Mouse (Mus musculus): Measurements from ENCODE around the gene Nhlh2.

Gene Nhlh2

DNA sequence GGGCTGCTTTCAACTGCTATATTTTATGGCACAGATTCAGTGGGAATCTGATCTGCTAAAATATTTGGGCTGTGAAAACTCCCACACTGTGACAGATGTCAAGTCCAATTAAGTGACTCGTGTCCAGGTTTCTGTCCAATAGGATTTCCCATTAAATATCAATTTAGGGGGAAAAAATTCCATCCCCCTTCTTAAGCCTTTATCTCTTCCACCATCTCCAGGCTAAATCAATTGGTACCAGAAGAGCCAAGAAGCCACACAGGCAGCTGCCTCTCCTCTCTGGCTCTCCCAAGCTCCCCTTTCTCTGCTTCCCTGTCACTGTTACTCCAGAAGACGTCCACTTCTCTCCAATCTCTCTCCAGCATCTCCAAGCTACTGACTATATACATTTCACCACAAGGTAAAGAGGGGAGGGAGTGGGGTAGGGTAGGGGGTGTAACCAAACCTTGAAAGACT is at the start of gene Nhlh2:
Gene Nhlh2 (plus strand): TSS at position 151 of the 456 bp plus-strand sequence.
- no peak for DNase-seq

DNA sequence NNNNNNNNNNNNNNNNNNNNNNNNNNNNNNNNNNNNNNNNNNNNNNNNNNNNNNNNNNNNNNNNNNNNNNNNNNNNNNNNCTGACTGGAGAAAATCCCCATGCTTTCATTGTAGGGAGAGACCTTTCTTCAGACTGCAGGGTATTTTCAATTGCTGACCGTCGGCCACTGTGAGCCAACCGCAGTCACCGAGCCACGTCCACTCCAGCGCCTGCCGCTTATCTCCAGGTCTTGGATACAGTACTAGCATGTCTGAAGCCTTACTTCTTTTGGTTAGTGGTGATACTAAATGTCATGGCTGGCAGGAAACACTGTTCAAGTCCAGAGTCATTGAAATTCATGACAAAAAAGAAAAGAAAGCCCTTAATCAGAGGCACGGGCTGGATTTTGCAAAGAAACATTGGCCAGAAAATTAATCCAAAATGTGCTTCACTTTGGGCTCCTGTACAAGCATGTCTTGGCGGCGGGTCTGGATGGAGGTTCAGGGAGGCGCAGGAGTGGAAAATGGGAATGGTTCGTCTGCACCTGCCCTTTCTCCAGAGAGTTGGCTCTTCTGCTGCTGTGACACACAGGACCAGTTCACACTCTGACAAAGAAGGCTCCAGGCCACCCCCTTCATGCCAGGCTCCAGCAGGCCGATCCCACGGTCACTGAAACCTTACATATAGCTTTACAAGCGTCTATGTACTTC is 48.6 kb upstream of the Nhlh2 start:
- DNase-seq, result no peak

DNA sequence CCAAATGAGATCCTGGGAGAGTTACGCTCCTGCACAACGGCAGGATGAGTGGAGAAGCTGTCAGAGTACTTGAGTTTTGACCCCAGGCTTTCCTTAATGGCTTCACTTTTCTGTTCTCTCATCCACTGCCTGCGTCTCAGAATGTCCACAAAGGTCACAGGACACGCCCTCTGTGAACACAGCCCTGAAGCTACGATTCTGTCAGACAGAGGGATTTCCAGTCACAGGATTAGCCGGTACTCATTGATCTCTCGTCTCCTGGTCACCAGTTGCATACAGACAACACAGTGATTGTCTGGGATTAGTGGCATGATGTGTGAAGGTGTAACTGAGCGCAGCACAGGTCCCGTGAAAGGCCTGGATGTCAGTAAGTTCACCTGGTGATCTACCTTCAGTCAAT is 46.4 kb upstream of the Nhlh2 start:
- DNase-seq, result no peak

DNA sequence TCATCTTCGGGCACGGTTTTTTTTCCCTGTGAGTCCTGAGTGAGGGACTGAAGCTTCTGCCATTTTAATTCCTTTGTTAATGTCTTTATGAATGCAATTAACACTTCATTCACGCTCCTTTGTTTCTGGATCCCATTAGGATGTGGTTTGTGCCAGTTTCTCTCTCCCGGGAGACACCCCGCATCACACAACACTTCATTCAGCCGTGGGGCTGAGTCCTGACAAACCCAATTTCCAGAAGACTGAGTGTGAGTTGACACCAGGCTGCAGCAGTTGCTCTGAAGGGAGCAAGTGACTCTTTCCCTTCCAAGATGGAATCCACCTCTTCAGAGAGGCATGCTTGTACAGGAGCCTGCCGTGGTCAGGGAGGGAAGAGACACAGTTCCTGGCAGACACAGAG is 45.5 kb upstream of the Nhlh2 start:
- no peak for DNase-seq

DNA sequence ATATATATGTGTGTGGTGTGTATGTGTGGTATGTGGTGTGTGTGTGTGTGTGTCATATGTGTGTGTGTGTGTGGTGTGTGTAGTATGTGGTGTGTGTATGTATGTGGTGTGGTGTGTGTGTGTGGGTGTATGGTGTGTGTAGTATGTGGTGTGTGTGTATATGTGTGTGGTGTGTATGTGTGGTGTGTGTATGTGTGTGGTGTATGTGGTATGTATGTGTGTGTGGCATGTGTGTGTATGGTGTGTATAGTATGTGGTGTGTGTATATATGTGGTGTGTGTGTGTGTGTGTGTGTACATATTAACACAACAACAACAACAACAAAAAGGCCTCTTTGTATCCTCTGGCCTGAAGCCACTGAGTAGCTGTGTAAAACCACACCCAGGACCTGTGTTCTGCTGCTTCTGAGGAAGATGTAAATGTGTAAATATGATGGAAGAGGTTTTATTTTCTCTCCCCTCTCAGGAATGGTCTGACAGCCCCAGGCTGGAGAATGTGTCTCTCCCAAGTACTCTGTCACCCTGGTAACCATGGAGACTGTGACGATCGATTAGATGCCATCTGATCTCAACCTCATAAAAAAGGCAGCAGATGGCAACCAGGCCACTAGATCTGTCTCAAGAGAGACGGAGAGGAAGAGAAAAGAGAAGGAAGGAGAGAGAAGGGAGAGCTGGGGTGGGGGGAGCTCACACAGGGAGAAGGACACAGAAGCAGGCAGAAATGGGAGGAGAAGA is 42.9 kb upstream of the Nhlh2 start:
- no peak for DNase-seq

DNA sequence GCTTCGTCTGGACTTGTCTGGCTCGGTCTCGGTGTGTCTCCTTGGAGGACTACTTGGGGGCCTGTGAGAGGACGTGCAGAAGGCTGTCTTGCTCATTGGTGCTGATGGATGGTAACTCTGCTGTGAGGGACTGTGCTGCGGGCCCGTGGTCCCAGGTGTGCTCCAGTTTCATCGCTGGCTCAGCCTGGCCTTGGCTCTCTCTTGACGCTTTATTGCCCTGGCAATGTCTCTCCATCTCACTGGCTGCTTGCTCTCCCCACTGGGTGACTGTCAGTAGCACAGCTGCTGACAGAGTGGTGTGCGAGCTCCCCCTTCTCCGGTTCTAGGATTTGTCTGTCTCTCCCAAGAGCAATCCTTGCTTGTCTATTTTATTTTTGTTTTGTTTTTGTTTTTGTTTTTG is 34.5 kb upstream of the Nhlh2 start:
- DNase-seq, result no peak

DNA sequence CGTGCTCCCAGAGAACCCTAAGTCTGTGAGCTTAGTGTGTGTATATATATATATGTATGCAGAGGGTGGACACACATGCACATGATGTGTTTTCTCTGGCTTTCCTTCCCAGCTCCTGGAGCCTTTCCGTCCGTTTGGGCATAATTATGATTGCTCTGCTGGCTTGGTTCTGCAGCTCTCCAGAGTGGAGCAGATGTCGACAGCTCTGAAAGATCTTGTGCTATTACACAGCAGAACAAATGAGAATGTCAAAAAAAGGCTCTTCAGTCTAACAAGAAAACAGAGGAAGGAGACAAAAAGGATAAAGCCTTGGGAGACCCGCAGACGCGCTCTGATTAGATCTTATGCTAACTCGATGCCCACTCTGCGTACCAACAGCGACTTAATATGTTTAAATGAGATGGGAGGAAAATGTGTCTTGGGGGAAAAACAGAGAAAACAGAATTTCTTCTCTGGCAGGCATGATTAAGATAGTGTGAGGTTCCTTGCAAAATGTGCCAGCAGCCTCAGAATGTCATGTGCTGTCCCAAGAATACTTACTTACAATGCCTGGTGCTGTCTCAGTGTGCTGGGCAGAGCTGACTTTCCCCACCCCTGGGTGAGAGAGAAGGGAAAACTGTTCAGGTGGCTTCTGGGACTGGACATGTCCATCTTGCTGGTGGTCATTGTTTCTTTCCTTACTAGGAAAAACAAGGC is 31.4 kb upstream of the Nhlh2 start:
- no peak for DNase-seq

DNA sequence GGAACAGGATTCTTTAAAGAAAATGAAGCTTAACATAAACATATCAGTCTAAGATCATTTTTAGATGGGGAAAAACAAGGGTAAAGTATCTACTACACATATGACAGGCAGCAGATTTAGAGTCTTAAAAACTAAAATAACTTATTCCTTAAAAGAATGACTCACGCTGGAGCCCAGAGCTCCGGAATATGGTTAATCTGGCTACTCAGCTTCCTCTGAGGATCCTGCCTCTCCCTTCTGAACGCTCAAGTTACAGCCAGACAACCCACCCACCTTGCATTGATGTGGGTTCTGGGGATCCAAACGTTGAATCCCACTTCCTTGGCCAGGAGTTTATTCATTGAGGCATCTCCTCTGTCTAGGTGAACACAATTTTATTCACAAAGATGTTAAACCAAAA is 26.0 kb upstream of the Nhlh2 start:
- DNase-seq, result no peak

DNA sequence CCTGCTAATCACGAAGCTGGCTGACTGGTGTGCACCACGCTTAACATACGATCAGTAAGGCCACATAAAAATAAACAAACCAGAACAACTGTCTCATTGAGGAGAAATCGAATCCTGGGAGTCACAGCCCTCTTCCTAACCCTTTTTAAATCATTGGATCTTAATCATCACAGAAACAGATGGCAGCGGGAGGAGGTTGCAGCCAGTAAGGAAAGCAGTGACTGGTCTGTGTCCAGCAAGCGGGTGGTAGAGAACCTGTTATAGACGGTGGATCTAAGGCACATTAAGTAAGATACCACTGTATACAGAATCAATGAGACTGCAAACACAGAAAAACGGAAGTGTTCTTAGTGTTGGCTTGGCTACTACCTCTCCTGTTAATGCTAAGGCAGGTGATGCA is 24.2 kb upstream of the Nhlh2 start:
- no peak for DNase-seq

DNA sequence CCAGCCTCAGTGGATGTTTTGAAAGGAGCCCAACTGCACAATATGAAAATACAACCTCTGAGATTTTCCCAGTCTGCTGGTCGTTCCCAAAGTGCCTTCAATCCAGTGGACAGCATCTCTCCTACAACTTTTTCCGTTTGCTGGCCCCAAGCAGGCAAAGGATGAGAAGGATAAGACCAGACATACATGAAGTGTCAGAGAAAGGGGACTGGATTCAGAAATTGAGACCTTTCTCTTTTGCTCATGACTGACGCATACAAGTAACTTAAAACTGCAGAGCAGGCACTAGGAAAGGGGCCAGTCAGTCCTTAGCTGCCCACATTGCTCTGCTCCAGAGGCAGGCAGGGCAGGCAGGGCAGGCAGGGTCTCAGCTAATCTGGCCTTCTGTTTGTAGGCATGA is 19.7 kb upstream of the Nhlh2 start:
- DNase-seq, result no peak

DNA sequence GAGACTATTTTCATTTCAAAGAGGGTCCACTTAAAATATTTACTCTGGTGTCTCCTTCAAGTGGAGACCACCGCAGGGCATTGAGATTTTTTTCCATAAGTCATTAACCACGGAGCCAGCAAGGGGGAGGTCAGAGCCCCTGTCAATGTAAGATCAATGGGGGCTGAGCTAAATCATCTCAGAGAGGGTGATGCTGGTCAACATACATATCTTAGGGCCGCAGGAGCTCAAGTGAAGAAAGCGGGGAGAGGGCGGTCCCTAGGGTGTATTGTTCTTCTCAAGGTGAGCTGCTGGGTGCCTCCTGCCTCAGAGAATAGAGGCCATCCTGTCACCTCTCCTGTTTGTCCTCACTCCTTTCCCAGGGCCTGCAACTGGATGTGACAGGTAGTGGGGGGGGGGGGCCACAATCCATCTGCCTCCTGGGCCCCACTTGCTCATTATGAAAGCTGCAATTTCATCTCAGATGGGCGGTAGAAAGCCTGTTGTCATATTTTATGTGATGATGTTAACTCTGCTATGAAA is 18.8 kb upstream of the Nhlh2 start:
- no peak for DNase-seq

DNA sequence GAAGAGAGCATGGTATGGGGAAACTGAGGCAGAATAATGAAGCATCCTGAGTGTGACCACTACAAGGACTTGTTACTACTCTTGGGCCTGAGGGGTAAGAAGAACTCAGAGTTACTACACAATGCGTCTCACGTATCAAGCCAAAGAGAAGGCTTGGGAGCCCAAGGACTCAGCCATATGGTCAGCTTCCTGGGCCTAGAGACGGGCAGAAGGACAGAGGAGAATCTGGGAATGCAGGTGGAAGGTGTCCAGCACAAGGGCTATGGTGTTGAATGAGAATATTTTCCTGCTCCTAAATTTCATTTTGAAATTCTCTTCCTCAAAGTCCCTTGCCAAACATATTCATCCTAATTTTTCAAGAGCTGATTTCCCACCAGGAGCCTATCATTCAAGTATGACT is 12.0 kb upstream of the Nhlh2 start:
- DNase-seq, result no peak

DNA sequence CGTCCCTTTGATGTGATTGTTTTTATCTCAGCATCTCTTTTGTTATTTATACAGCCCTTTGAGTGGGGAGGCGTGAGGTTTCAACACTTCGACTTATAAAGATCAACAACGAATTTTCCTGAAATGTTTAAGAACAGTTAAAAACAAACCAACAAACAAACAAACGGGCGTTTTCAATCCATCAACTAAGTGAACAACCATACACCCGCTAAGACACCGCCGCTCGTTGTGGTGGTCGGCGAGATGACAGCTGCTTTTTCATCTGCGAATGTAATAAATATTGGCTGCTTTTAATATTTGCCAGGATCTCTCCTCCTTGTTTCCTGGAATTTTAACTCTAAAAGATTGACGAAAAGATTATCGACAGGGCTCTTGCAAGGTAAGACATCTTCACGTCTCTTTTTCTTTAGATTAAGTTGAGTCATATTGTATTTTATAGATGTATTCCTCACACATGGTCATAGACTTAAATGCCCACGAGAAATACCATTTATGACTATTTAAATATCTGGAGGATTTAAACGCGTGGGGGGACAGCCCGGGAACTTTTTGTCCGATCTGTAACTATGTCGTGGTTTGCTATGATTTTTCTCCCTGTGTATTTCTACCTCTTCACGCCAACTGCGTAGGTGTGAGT is 923 bp downstream of the Nhlh2 start:
- no peak for DNase-seq

DNA sequence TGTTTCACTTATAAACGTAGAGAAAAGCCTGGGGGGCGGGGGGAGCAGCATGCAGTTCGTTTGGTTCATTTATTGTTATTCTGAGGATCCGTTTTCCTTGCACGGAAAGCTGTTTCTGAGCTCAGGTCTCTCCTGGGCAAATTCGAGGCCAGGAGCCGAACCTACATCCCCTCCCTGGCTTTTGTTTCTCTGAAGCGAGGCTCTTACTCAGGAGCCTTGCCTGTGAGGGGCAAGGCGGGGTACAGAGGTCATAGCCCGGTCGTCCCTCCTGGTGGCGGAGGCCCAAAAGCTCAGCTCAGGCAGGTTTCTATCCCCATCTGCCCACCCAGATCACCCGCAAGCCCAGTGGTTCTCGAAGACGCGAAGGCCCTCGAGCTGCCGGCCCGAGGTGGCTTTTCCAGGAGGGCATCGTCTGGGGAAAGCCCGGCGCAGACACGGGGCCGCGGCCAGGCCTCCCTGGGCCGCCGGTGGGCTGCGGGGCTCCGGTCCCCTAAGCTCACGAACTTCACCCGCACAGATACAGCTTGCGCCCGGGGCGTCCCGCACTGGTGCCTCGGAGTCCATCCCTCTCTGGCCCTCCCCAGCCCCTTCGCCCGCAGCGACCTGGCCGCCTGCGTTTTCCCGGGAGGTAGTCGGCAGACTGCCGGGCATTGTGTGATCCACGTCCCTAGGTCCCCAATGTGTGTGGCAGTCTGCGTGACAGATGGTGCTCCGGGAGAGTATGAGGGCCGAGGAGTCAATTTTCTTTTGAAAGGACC is 1.6 kb downstream of the Nhlh2 start:
- DNase-seq, result no peak

DNA sequence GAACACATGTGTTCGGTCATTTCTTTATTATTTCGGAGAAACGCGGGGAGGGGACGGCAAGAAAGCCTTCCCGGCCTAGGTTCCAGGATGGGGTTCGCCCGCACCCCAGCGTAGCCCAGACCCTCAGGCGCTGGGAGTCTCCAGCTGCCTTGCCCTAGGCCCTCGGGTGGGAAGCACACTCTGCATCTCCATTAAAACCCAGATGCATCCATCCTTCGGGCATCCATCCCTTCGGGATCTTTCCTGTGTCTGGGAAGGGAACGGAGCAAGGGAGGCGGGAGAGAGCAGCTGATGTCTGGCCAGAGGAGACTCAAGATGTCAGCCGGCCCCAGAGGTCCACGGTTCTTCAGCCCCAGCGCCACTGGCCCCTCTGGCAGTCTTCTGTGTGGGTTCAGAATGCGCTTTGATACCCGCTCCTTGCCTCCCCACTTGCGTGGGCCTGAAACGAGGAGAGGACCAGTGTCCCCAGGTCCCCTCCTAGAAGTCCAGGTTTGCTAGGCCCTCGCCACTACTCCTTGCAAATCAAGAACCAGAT is 2.3 kb downstream of the Nhlh2 start:
- no peak for DNase-seq

DNA sequence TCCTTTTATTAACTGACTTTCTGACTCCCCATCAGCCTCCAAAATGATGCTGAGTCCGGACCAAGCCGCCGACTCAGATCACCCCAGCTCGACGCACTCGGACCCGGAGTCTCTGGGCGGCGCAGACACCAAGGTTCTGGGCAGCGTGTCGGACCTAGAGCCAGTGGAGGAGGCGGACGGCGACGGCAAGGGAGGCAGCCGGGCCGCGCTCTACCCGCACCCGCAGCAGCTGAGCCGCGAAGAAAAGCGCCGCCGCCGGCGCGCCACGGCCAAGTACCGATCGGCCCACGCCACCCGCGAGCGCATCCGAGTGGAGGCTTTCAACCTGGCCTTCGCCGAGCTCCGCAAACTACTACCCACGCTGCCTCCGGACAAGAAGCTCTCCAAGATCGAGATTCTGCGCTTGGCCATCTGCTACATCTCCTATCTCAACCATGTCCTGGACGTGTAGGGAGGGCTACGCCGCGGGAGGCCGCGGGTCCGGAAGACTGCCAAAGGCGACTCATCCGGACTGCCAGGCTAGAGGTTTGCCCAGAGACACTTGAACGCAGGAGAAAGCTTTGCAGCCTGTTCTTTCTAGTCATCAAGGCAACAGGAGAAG is 2.8 kb downstream of the Nhlh2 start:
- DNase-seq, result no peak

DNA sequence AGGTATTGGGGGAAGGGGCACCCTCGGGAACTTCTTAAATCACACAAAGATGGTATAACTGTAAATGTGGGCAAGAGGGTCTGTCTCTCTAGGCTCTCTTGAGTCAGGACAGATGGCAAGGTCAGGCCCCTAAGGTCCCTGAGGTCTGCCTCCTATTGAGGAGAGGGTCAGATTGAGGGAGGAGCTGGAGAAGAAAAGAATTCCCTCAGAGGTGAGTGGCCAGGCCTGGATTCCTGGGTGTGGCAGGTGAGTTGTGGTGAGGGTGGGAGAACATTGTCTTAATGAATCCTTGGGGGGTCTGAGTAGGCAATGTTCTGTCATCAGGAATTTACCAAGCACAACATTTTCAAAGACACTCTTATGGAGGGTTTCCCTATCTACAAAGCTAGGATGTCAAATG is 10.7 kb downstream of the Nhlh2 start:
- no peak for DNase-seq

DNA sequence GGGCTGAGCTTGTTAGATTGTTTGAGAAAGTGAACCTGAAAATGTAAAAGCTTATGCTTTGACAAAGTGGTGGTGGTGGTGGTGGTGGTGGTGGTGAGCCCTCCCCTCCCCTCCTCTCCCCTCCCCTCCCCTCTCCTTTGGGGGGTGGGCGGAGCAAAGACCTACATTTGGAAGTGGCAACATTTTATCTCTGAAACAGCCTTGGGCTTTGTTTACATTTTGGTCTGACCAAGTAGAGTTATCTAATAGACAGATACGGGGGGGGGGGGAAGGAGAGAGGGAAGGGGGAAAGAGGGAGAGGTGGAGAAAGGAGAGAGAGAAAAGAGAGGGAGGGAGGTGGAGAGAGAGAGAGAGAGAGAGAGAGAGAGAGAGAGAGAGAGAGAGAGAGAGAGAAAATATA is 12.8 kb downstream of the Nhlh2 start:
- no peak for DNase-seq

DNA sequence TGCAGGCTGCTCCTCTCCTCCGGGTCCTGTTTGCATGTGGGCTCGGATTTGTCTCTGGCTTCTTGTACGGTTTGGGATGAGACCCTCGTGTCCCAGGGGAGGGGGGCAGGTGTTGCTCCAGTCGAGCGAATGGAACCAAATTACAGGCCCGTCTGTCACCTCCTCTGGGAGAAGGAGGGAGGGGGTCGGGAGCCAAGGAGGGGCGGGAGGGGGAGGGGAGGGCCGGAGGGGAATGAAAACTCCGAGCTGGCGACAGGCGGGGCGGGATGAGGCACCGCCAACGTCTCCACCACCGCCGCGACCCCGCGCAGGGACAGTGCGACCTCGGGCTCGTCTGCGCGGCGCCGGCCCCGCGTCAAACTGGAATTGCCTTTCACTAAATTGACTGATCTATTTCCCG is 13.5 kb downstream of the Nhlh2 start:
- DNase-seq, result no peak

DNA sequence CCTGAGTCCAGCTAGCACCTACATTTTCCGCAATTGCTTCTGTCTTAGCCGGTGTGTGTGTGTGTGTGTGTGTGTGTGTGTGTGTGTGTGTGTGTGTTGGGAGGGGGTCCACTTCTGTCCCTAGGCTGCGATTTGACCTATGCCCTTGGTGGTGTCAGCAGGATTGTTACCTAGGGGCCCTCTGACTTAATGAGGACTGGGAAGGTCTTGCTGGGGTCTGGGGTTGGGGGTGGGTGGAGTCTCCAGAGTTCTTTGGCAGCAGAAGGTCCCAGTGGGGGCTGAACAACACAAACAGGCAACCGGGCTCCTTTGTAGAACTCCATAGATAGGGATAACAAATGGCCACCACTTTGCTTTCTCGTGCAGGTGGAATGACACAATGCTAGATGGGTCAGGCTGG is 14.0 kb downstream of the Nhlh2 start:
- DNase-seq, result no peak

DNA sequence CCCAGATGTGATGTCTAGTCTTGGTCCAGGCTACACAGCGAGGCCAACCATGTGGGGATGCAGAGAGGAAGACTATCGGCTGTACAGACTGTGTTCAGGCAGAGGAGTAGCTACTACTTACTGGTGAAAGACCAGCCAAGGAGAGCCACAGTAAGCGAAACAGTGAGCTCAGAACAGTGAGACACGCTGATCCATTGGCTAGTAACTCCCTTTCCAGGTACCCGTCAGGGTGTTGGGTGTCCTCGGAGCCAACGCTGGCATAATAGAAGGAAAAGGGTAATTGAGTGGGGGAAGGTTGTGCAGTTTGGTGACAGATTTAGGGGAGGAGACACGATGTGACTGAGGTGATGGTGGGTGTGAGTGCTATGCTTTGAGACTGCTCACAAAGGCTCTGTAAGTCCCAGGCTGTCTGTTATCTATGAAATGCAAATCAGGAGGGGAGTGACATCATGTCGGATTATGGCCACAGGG is 15.1 kb downstream of the Nhlh2 start:
- DNase-seq, result no peak

DNA sequence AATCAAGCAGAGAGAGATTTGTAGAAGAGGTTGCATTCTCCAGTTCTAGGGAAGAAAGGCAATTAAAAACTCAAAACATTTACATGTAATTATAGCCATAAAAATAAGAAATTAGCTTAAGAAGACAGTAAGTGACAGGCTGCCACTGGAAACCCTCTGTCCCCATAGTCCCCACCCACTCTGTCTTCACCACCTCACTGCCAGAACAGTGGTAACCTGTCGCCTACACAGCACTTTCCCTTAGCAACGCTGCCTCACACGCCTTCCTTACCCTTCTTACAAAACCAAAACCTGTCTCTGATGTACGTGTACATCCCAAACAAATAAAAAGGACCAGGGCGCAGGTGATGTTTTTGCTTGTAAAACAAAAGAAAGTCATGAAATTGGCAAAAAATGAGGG is 15.8 kb downstream of the Nhlh2 start:
- no peak for DNase-seq
